Mouse (Mus musculus): ENCODE results near the gene Il5ra. TPM values are rescaled to one million over a fixed set of nuclear protein-coding genes. Genes with fewer than 3 reads are reported as not detected.

The Il5ra gene
- polyA plus RNA-seq, 1 experiment from 2014 or later, result 0.05 TPM

Other genes starting within 250 kb of the Il5ra start
- 26.4 and 28.3 TPM in 2 replicates for gene Trnt1, start 20.1 kb upstream of the Il5ra start, polyA plus RNA-seq (2015; fragmentation: Nextera tagmentation; extraction: Ambion mirVana)
- gene Crbn, start 51.0 kb upstream of the Il5ra start, polyA plus RNA-seq (2015; fragmentation: Nextera tagmentation; extraction: Ambion mirVana), result 19.6 and 21.1 TPM in 2 replicates